In the genomic region with DNA sequence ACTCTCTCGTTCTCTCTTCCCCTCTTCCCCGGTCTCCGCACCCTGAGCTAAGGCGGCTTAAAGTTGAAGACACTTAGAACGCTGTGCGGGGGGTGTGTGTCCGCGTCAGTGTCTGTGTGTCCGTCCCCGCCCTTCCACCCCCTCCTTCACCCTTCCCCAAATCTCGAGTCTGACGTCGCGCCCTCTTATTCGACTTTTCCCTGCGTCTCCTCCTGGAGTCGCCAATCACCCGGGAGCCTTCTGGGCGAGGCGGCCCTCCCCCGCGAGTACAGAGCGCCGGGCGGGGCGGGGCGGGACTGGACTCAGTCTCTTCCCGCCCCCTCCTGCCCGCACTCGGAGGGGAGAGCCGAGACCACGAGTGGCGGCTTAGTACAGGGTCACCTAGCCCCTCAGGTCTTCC, we compare ENCODE assay signal across 8 mouse cellular contexts. TPM values are rescaled to one million over a fixed set of nuclear protein-coding genes. Genes with fewer than 3 reads are reported as not detected.
DNase-seq lines count a peak whose midpoint lies in the region; ATAC-seq lines count a peak whose summit lies in the region.

TSS of gene Irx3 (minus strand) at position 229 of the 400 bp plus-strand sequence.

- no peaks in the 10 kb centered on the region for H3K36me3 ChIP-seq in hindbrain, embryonic 12.5 days

- peaks cover 40% of the 10 kb centered on the region for H3K27me3 ChIP-seq in hindbrain, embryonic 12.5 days

- H3K4me1 ChIP-seq in hindbrain, embryonic 12.5 days = peaks cover 79% of the 10 kb centered on the region

- DNase-seq in R1 (ENCODE audit: low read depth, low spot score) = peak; percentile 95
- peak; percentile 52 for DNase-seq in cerebellum, adult 8-10 months
- DNase-seq in forelimb bud, embryonic 11.5 days (ENCODE audit: low read depth, low spot score) = peak; percentile 82
- DNase-seq in liver = peak; percentile 66
- DNase-seq in neural tube, embryonic 10.5 days (ENCODE audit: extremely low spot score, low spot score) = peak; percentile 85
- no peak for DNase-seq in layer of hippocampus, postnatal 14 days (ENCODE audit: low spot score in 2 of 2)
- DNase-seq in spleen, adult 18-20 months = no peak

- no peaks in the 10 kb centered on the region for H3K9me3 ChIP-seq in hindbrain, embryonic 12.5 days (replicated peaks)

- peak; percentile 78 for ATAC-seq in hindbrain, embryonic 12.5 days (ENCODE audit: low FRiP score)

- H3K9ac ChIP-seq in hindbrain, embryonic 12.5 days = peak within 1 kb of the TSS; percentile 98

- H3K4me2 ChIP-seq in hindbrain, embryonic 12.5 days (replicated peaks) = peak within 1 kb of the TSS; percentile 62

- peak within 1 kb of the TSS; percentile 60 for H3K4me3 ChIP-seq in hindbrain, embryonic 12.5 days

- H3K27ac ChIP-seq in hindbrain, embryonic 12.5 days = peak within 1 kb of the TSS; percentile 96

- under 1% methylated on average over 32 of the region's 33 CpGs for WGBS in hindbrain, embryonic 12.5 days

RNA-seq across cellular contexts. Expression of gene Irx3, which starts in this region (rescaled TPM):
- polyA plus RNA-seq in hindbrain, embryonic 12.5 days (2016; fragmentation: Nextera tagmentation; extraction: Ambion mirVana) = 52.8 and 56.7 TPM in 2 replicates
- under 1 TPM; 0.23 to 0.29 TPM for total RNA-seq in layer of hippocampus, postnatal 14 days (2021)

Comparison
In these comparisons a context has a peak if more than half of its experiments do, and no peak if none do; other contexts are left out.
1. DNase-seq: peak in R1 (single experiment), cerebellum, adult 8-10 months (single experiment), forelimb bud, embryonic 11.5 days (single experiment), liver (single experiment) and neural tube, embryonic 10.5 days (single experiment); none in layer of hippocampus, postnatal 14 days (0 of 2) and spleen, adult 18-20 months (0 of 2).